Mouse (Mus musculus) CH12.LX (cell line): ENCODE measurements around the gene Mrpl48. TPM values are rescaled to one million over a fixed set of nuclear protein-coding genes. Genes with fewer than 3 reads are reported as not detected.
A peak's percentile ranks its signal among the peaks of the same experiment; 100 is the strongest.
"Not testable (repeated sequence)": the region's sequence is repeated elsewhere in the genome, so short reads cannot be mapped to it uniquely, and the experiment has no call there.

ENCODE experiments used
- DNase-seq: peaks from one replicate; pipeline ENCODE4 v3.0.0-alpha.2; 2013; ENCODE audit errors: extremely low read depth
- H3K27ac ChIP-seq: 2 replicates; pipeline ENCODE4 v1.5.1; 2012; ENCODE audit warnings: low read depth, mild to moderate bottlenecking, control low read depth, moderate library complexity; ENCODE audit not compliant: insufficient read depth
- H3K27me3 ChIP-seq: replicated peaks from 2 replicates; pipeline ENCODE3; 2012; ENCODE audit warnings: inconsistent platforms
- H3K36me3 ChIP-seq, 2 experiments: replicated peaks in 1 of 2; 2 replicates each; pipeline versions ENCODE3 to v1.6.1; 2012; ENCODE audit warnings: inconsistent platforms in 1 of 2, low read length in 1 of 2, mild to moderate bottlenecking in 1 of 2, mixed read lengths in 1 of 2, moderate library complexity in 1 of 2; ENCODE audit not compliant: control insufficient read depth in 1 of 2, insufficient read depth in 1 of 2
- H3K4me1 ChIP-seq, 2 experiments: 2 replicates each; pipeline ENCODE4 v1.6.1; 2012; ENCODE audit warnings: inconsistent platforms in 1 of 2, moderate library complexity in 1 of 2; ENCODE audit not compliant: insufficient read depth in 2 of 2, control insufficient read depth in 1 of 2
- H3K4me2 ChIP-seq: 2 replicates; pipeline ENCODE4 v1.6.1; 2012; ENCODE audit warnings: low read depth, mild to moderate bottlenecking, control low read depth; ENCODE audit not compliant: poor library complexity, insufficient read depth, severe bottlenecking
- H3K4me3 ChIP-seq, 3 experiments: fragments of 150-350 bp in 1 of 3; sonication (generic) in 1 of 3; replicated peaks in 1 of 3; 2 replicates each; pipeline versions ENCODE3 to v1.5.1; 2011 to 2012; ENCODE audit warnings: low read depth in 2 of 3, low read length in 2 of 3, mild to moderate bottlenecking in 2 of 3, moderate library complexity in 2 of 3, control low read depth in 1 of 3, improper control_type of control experiment in 1 of 3, inconsistent platforms in 1 of 3, mixed read lengths in 1 of 3; ENCODE audit not compliant: poor library complexity in 1 of 3
- H3K79me2 ChIP-seq: replicated peaks from 2 replicates; pipeline ENCODE4 v1.6.1; 2012; ENCODE audit warnings: mild to moderate bottlenecking, moderate library complexity; ENCODE audit not compliant: control insufficient read depth, poor library complexity, insufficient read depth, severe bottlenecking; ENCODE audit errors: extremely low read depth
- H3K9ac ChIP-seq: 2 replicates; pipeline ENCODE4 v1.6.1; 2012; ENCODE audit warnings: low read depth, mild to moderate bottlenecking, control low read depth, moderate library complexity; ENCODE audit not compliant: insufficient read depth
- H3K9me3 ChIP-seq: replicated peaks from 2 replicates; pipeline ENCODE3; 2012; ENCODE audit warnings: low read length, inconsistent platforms, mixed read lengths
- CTCF ChIP-seq, 2 experiments: IDR thresholded peaks in 1 of 2; conservative IDR thresholded peaks in 1 of 2; 2 replicates each; pipeline ENCODE4 v1.5.1; 2011 to 2012; ENCODE audit warnings: low read depth in 2 of 2, low read length in 2 of 2, improper control_type of control experiment in 1 of 2, inconsistent platforms in 1 of 2, mild to moderate bottlenecking in 1 of 2, moderate library complexity in 1 of 2
- HCFC1 ChIP-seq: IDR thresholded peaks from 2 replicates; pipeline ENCODE4 v1.6.1; 2012; ENCODE audit warnings: low read depth, mild to moderate bottlenecking, inconsistent platforms, low read length, improper control_type of control experiment
- JUN ChIP-seq: IDR thresholded peaks from 2 replicates; pipeline ENCODE4 v1.6.1; 2011; ENCODE audit warnings: low read depth, mild to moderate bottlenecking, low read length, improper control_type of control experiment, moderate library complexity; ENCODE audit not compliant: insufficient read depth
- JUND ChIP-seq: conservative IDR thresholded peaks from 2 replicates; pipeline ENCODE4 v1.6.1; 2011; ENCODE audit warnings: low read depth, low read length, improper control_type of control experiment
- MAFK ChIP-seq: IDR thresholded peaks from 2 replicates; pipeline ENCODE4 v1.6.1; 2011; ENCODE audit warnings: low read length, improper control_type of control experiment; ENCODE audit not compliant: insufficient replicate concordance
- MAZ ChIP-seq: IDR thresholded peaks from 2 replicates; pipeline ENCODE4 v1.6.1; 2012; ENCODE audit warnings: low read depth, mild to moderate bottlenecking, inconsistent platforms, low read length, improper control_type of control experiment, moderate library complexity
- NRF1 ChIP-seq: IDR thresholded peaks from 2 replicates; pipeline ENCODE4 v1.6.1; 2014; ENCODE audit warnings: low read depth, mild to moderate bottlenecking, inconsistent platforms, low read length, improper control_type of control experiment, moderate library complexity
- POLR2A ChIP-seq: IDR thresholded peaks from 2 replicates; pipeline ENCODE4 v1.6.1; 2011; ENCODE audit warnings: low read depth, mild to moderate bottlenecking, improper control_type of control experiment, low read length
- POLR2AphosphoS2 ChIP-seq: IDR thresholded peaks from 2 replicates; pipeline ENCODE4 v1.6.1; 2011; ENCODE audit warnings: low read depth, low read length, improper control_type of control experiment
- RAD21 ChIP-seq: IDR thresholded peaks from 2 replicates; pipeline ENCODE4 v1.6.1; 2011; ENCODE audit warnings: low read depth, mild to moderate bottlenecking, low read length, improper control_type of control experiment, moderate library complexity
- SMC3 ChIP-seq: IDR thresholded peaks from 2 replicates; pipeline ENCODE4 v1.6.1; 2011; ENCODE audit warnings: low read depth, low read length, improper control_type of control experiment
- dilution Hi-C: fragments of 300-500 bp; cut with MboI; formaldehyde crosslinking; loops from 2 replicates; pipeline ENCODE4 v1.14.3; 2020; ENCODE audit warnings: low sequenced_read_pairs; ENCODE audit not compliant: extremely low pct_unique_long_range_greater_than_20kb, extremely low pct_ligation_motif_present
- in situ Hi-C: fragments of 300-500 bp; cut with MboI; formaldehyde crosslinking; loops from 3 replicates; pipeline ENCODE4 v1.14.3; 2019; ENCODE audit warnings: low sequenced_read_pairs, low pct_ligation_motif_present, low pct_unique_long_range_greater_than_20kb, mixed read lengths
- polyA plus RNA-seq: library from polyadenylated mRNA; unstranded; fragments of >175 nt; gene quantifications from 2 replicates; pipeline ENCODE4 v1.2.1, GENCODE M21; 2012; ENCODE audit warnings: low read depth; ENCODE audit not compliant: insufficient read length
- total RNA-seq, 2 experiments: library from RNA; depleted of rRNA; stranded (reverse); fragments of 300-350 nt in 1 of 2; fragments of >200 nt in 1 of 2; gene quantifications; 2 replicates each; pipeline ENCODE4 v1.2.3; 2012 to 2014

Gene Mrpl48
- total and polyA plus RNA-seq, 3 experiments: 39.1 to 99.4 (median 98.5) TPM

DNA sequence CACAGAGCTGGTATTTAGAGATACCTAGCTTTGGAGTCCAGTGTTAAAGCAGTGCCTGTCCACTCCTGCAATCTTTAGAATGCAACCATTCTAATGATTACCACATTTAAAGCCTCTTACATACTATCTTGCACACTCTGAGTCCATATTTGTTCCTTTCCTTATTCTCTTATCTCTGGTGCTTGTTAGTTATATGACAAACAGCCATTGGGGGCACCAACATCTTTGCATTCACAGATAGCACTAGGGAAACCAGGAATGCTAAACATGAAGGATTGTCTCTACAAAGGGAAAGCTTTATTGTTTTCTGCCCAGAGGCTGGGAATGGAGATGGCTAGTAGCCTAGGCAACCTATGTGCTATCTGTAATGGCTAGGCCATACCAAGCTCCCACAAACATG, 38.2 kb downstream of the Mrpl48 start:
- Histone ChIP-seq H3K4me2 (no peak overlapping the region), H3K4me3 (no peak overlapping the region), H3K4me1 (no peaks in the 10 kb centered on the region), H3K27me3 (no peaks in the 10 kb centered on the region), H3K9me3 (peaks cover 6% of the 10 kb centered on the region), H3K36me3 (peaks cover 2 to 70% of the 10 kb centered on the region in 2 experiments), H3K9ac (no peak overlapping the region), H3K27ac (no peak overlapping the region), H3K79me2 (no peaks in the 10 kb centered on the region)
- TF ChIP-seq NRF1 (no peak), JUND (no peak), HCFC1 (no peak), MAFK (no peak), POLR2A (no peak), POLR2AphosphoS2 (no peak), JUN (no peak), CTCF (conservative IDR thresholded peaks at IDR 0.05 in 1 of 2, IDR thresholded peaks at IDR 0.05 in 1 of 2; ENCODE audit: low read depth in 2 of 2, low read length in 2 of 2) (no peak)
- DNase-seq: no peak
- in situ Hi-C loops: no loop called here
- dilution Hi-C loops: no loop called here

DNA sequence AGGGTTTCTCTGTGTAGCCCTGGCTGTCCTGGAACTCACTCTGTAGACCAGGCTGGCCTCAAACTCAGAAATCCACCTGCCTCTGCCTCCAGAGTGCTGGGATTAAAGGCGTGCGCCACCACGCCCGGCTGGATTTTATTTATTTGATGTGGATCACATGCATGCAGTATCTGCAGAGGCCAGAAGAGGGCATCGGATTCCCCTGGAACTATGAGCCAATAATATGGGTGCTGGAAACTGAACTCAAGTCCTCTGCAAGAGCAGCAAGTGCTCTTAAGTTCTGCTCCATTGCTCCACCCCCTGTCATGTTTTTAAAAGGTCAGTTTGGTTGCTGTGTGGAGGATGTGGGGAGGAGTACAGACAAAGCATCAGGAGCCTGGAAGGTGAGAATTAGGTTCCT, 40.9 kb downstream of the Mrpl48 start:
- H3K27me3 ChIP-seq, DNase-seq, H3K4me3 ChIP-seq, H3K27ac ChIP-seq, H3K4me1 ChIP-seq, H3K9me3 ChIP-seq, H3K79me2 ChIP-seq, H3K9ac ChIP-seq, H3K4me2 ChIP-seq, dilution Hi-C loops, in situ Hi-C loops: not testable (repeated sequence)
- TF ChIP-seq RAD21: peak; percentile 11
- TF ChIP-seq CTCF (conservative IDR thresholded peaks at IDR 0.05 in 1 of 2, IDR thresholded peaks at IDR 0.05 in 1 of 2; ENCODE audit: low read depth in 2 of 2, low read length in 2 of 2): peak in 1 of 2 experiments; percentile 44; a peak in 2 of 4 replicates
- TF ChIP-seq SMC3: peak; percentile 14; the same call in 1 of the 2 replicates
- peaks cover 0 to 71% of the 10 kb centered on the region in 2 experiments for H3K36me3 ChIP-seq

DNA sequence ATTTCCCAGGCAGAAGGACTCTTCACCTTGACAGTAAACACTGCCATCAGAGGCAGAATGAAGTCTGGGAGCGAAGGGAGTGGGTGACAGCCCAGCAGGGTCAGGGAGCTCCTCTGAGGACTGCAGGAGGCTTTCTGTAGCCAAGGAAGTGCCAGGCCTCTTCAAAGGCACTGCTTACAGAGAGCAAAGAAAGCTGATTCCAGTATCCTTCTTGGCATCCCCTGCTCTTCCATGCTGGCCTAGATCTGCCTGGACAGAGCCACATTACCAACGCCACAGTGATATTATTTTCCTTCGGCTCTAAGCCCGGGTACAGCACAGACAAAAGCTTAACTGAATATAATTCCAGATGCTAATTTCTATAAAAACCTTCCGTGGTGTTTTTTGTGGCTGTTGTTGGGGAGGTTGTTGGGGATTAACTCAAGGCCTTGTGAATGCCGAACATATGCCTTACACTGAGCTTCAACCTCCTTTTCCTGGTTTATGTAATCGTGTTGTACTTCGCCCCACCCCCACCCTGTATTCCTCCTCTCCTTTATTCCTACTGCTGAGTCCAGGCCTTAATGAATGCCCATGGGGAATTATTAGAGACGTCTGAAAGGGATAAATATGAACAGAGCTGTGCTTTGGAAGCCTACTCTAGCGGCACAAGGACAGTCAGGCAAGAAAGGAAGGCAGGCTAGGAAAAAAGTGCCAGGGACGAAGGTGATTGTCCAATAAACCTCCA, 46.1 kb downstream of the Mrpl48 start:
- Histone ChIP-seq H3K27ac (no peak overlapping the region), H3K9ac (no peak overlapping the region), H3K4me2 (no peak overlapping the region), H3K9me3 (no peaks in the 10 kb centered on the region), H3K79me2 (no peaks in the 10 kb centered on the region), H3K4me3 (no peak overlapping the region), H3K36me3 (peaks cover 2 to 67% of the 10 kb centered on the region in 2 experiments), H3K4me1 (no peaks in the 10 kb centered on the region), H3K27me3 (no peaks in the 10 kb centered on the region)
- dilution Hi-C loops (no loop called here), in situ Hi-C loops (no loop called here)
- no peak for DNase-seq
- TF ChIP-seq MAZ: no peak
